Mouse (Mus musculus): ENCODE data around the gene Wdr64.

Wdr64 gene

GRCm38 (mm10) chr1:175725771-175726170 is 27.4 kb downstream of the Wdr64 start:
- no peak for DNase-seq (ENCODE audit: low spot score)

- no peak for DNase-seq (ENCODE audit: low spot score)
Measured at GRCm38 (mm10) chr1:175754576-175755364, 56.4 kb downstream of the Wdr64 start.

DNA sequence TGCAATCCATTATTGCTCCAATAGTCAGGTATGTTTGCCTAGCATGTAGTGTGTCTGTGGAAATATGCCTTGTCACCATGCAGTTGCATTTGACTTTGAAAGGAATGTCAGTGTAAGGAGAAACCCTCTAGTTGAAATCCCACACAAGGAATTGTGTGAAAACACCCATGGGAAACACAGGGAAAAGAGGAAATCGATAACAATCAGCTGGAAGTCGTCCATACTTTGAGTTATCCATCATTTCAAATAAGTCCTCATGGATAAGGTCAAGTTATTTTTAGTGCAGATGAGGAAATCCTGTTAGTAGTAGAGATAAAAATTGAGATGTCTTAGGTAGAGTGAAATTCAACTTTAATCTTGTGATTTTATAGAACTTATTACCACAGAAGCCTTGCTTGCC is 96.3 kb downstream of the Wdr64 start:
- DNase-seq (ENCODE audit: low spot score), result no peak

DNA sequence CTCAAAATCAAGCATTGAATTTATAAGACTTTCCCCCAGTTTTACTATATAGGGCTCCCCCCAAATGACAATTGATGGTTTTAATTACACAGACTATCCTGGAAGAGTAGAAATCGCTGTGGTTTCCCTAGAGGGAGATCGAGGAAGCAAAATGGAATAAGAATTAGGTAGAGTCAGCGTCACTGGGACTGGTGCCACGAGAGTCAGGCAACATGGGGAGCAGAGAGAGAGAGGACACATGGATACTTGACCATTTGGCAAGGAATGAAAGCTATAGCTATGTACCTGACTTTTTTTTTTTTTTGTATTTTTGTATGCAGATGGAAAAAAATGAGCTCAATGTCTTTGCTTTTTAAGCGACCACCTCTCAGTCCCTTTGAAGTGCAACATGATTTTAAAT is 110.0 kb downstream of the Wdr64 start:
- no peak for DNase-seq (ENCODE audit: low spot score)

- DNase-seq (ENCODE audit: low spot score), result no peak
Measured at GRCm38 (mm10) chr1:175811625-175812024, 113.2 kb downstream of the Wdr64 start.

DNA sequence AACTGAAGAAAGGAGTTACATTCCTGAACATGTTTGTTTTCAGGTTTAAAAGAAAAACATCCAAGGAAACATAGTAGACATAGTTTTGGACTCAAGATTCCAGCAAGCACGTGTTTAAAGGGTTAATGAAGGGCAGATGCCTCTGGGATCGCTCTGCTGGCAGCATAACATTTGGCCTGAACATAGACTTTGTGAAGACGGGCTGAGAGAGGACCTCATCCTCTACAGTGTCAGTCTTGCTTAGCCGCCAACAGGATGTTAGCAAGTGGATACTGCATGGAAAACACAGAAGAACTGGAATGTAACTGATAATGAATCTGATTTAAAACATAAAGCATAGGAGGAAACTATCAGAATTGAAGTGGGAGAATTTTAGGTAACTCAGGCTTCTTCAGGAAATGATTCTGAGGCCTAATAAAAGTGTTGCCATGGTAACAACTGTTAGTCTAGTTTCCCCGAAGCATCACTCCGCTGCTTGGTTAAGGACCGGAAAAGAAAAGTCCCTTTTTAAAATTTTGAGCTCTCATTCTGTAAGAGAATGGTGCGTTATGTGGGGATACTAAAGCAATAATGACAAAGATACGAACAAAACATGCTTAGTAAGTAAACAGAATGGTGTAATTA is 125.5 kb downstream of the Wdr64 start:
- DNase-seq (ENCODE audit: low spot score), result no peak

DNA sequence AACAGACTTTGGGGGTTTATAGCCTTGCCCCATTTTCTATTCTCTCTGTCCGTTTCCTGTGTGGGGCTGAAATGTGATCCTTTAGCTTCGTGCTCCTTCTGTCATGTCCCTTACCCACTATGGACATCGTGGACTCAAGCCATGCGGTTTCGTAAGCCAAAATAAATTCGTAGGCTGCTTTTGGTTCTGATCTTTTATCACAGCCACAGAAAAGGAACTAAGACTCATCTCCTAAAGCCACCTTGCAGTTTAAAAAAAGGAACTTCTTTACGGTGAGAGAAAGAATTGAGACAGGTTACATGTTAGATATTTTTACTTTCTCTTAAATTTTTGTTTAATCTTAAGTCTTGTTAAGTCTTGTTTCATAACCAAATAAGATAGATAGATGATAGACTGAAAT is 130.1 kb downstream of the Wdr64 start:
- DNase-seq (ENCODE audit: low spot score), result no peak

DNA sequence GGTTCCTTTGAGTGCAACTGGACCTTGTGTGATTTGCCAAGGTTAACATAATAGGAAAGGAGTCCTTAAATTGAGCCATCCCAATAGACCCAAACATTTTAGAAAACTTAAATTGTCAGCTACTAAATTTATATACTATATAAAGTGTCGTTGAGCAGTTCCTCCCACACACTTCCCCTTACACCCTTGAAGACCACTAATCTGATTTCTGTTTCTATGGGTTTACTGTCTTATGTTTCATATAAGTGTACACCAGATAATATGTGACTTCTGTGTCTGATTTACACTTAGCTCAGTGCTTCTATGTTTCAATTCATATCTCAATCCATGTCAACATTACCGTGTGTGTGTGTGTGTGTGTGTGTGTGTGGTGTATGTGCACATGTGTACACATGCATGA is 130.8 kb downstream of the Wdr64 start:
- no peak for DNase-seq (ENCODE audit: low spot score)

DNA sequence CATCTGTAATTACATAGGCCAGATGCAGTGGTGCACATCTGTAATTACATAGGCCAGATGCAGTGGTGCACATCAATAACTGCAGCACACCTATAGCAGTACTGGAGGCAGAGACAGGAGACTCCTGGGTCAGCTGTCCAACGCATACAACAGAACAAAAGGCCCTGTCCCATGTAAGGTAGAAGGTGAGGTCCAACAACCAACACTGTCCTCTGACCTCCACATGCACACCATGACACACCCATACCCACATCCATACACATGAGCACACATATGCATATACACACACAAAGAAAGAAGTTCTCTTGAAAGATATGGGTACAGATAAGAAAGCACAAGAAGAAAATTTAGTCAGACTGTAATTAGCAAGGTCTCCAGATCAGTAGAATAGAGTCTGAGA is 157.1 kb downstream of the Wdr64 start:
- DNase-seq (ENCODE audit: low spot score), result no peak
